Comparison of ENCODE assay signal across 12 mouse cellular contexts in the genomic region with DNA sequence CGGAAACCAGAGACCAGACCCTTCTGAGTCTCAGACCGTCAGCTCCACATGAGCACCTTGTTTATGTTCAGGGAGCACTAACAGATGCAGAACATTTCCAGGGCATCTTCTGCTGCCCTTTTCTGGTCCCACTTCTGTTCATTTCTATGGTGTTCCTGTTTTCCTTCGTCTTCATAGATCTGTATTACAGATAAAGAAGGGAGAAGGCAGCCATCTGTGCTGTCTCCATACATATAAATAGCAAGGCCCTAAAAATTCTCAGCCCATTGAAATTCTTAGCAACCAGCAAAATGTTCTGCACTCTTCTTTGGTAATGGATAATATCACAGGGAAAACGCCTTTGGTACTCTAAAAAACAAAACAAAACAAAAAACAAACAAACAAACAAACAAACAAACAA.
"Had no signal": no experiment of that assay in that cellular context is flagged by ENCODE, and none has a peak within 500 bp of the region (broad histone marks: within the 10 kb centered on the region; RNA-seq: fewer than 3 reads in every experiment).

No protein-coding gene starts in this region.

- H3K9ac ChIP-seq: intestine, embryonic 15.5 days; liver, embryonic 15.5 days; midbrain, embryonic 13.5 days; neural tube, embryonic 12.5 days; stomach, embryonic 15.5 days had no signal

- H3K36me3 ChIP-seq: intestine, embryonic 15.5 days; liver, embryonic 15.5 days; midbrain, embryonic 13.5 days; neural tube, embryonic 12.5 days; stomach, embryonic 15.5 days had no signal

- H3K9me3 ChIP-seq: intestine, embryonic 15.5 days; liver, embryonic 15.5 days; midbrain, embryonic 13.5 days; stomach, embryonic 15.5 days had no signal

- H3K27ac ChIP-seq: liver, embryonic 15.5 days; midbrain, embryonic 13.5 days; neural tube, embryonic 12.5 days had no signal

- H3K4me2 ChIP-seq: intestine, embryonic 15.5 days; liver, embryonic 11.5 days; liver, embryonic 15.5 days; midbrain, embryonic 13.5 days; neural tube, embryonic 12.5 days; stomach, embryonic 15.5 days had no signal

- ATAC-seq: intestine, embryonic 15.5 days; lung, postnatal 0 days; midbrain, embryonic 13.5 days had no signal

- H3K4me3 ChIP-seq: intestine, embryonic 15.5 days; liver, embryonic 15.5 days; midbrain, embryonic 13.5 days; neural tube, embryonic 12.5 days; stomach, embryonic 15.5 days had no signal

- H3K27me3 ChIP-seq: intestine, embryonic 15.5 days; liver, embryonic 15.5 days; midbrain, embryonic 13.5 days; neural tube, embryonic 12.5 days; stomach, embryonic 15.5 days had no signal

- DNase-seq: kidney, adult 18-20 months; kidney, postnatal 25 days; lung, adult 2 months; lung, postnatal 36 days; thymus, postnatal 36 days had no signal
